Mouse (Mus musculus) thymus, adult 2 months (tissue): ENCODE measurements around the gene Psma5.

Experiments
- CTCF ChIP-seq: fragments of 200-500 bp; IDR thresholded peaks from 2 replicates; pipeline ENCODE4 v1.5.1; 2012; ENCODE audit warnings: mild to moderate bottlenecking, control low read depth, low read length, moderate library complexity, borderline replicate concordance; ENCODE audit not compliant: control insufficient read depth, poor library complexity, insufficient read depth; ENCODE audit errors: extremely low read depth
- POLR2A ChIP-seq: fragments of 200-500 bp; IDR thresholded peaks from 2 replicates; pipeline ENCODE4 v1.6.1; 2012; ENCODE audit warnings: mild to moderate bottlenecking, low read length, control low read depth, moderate library complexity; ENCODE audit not compliant: control insufficient read depth, poor library complexity, insufficient read depth; ENCODE audit errors: extremely low read depth

GRCm38 (mm10) chr3:108307485-108307884 lies 50.8 kb downstream of the Psma5 start:
- TF ChIP-seq CTCF (no peak), POLR2A (no peak)
